Mouse (Mus musculus) mouse embryonic stem cell (cell line): ENCODE measurements around the gene Tnfrsf13b.
"Not testable (repeated sequence)": the region's sequence is repeated elsewhere in the genome, so short reads cannot be mapped to it uniquely, and the experiment has no call there.

Experiments
- in situ Hi-C, 2 experiments: fragments of 300-500 bp; cut with MboI; formaldehyde crosslinking; loops; 1 replicate in 1 of 2; 3 replicates in 1 of 2; pipeline ENCODE4 v1.14.3; 2019 to 2020; ENCODE audit warnings: low sequenced_read_pairs in 2 of 2, low pct_unique_long_range_greater_than_20kb in 1 of 2, mixed read lengths in 1 of 2; ENCODE audit not compliant: unreplicated experiment in 1 of 2

The Tnfrsf13b gene

DNA sequence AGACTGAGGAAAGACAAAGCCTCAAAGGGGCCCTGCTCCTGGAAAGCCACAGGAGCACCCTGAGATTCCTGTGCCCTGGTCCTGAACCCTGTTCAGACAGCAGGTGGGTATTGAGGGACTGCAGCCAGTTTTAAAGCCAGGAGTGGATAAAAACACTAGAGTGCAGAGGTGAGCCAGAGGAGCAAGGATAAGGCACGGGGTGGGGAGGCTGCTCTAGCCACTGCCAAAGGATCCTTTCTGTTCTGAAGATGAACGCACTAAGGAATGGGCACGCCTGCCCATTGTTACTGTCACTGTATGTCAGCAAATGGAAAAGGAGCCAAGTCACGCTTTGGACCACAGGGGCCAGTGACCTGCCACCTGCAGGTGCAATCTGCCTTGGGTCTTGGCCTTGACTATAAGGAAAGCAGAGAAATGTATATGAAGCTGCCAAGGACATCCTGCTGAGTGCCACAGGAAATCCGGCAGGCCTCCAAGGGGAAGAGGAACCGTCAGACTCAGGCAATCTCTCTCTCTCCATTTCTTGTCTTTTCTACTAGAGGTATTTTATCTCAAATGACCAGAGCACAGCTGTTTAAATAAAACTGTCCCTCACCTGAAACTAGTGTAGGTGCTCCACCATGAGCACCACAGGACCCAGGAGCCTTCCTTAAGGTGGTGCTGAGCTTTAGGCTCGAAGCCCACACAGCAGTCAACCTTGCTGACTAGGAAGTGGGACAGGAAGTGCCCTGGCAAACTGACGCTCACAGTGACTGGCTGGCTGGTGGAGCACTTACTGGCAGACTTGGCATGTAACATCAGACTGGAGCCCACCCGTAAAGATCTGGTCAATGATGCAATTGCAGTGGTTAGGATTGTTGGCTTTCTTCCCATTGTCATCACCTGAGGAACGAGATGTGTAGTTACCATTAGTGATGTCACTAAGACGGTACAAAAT, 33.5 kb downstream of the Tnfrsf13b start:
- in situ Hi-C loops: no loop called here

DNA sequence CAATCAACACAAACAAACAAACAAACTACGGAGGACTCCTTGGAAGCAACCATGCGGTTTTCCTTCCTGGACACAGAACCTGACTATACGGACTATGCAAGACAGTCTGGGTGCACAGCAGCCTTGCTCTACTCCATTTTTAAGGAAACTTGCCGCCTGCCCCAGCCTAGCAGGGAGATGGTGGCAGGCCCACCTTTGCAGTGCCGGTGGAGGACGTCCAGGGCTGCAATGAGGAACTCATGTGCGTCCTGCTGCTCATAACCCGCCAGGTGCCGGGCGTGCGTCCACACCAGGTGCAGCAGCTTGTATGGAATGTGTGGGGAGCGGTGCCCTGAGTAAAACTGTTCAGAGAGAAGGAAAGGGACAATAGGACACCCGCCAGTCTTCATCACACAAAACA, 34.6 kb downstream of the Tnfrsf13b start:
- in situ Hi-C loops: no loop called here

- in situ Hi-C loops: no loop called here
These were observed 36.2 kb downstream of the Tnfrsf13b start for GRCm38 (mm10) chr11:61162776-61163175.

DNA sequence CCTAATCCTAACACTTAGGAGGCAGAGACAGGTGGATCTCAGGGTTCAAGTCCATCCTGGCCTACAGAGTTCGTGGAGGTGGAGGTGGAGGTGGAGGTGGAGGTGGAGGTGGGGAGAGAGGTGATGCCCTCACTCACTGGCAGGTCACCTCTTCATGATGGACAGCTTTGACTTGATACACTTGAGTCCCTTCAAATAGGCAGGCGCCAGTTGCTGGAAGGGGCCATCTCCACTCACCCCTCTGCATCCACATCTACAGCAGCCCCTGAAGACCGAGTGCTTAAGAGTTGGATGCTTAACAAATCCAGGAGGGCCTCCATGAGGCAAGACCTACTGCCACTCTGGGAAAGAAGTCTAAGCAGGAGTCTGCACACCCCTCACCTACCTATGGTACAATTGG, 36.8 kb downstream of the Tnfrsf13b start:
- in situ Hi-C loops: no loop called here

DNA sequence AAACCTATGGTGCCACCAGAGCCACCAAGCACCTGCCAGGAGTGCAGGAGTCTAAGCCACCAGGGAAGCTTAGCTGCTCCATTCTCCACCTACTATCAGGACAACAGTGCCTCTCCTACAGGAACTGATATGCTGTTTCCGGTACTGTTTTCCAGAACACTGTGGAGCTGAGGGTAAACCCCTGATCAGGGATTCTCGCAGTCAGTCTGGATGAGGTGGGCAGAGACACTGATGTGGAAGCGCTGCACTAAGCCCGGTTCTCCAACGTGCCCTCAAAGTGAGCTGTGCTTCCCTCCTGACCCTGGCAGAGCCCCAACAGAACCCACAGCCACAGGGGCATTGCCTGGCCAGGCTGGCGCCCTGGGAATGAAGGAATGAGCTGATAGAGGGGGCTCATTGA, 37.8 kb downstream of the Tnfrsf13b start:
- in situ Hi-C loops: no loop called here

DNA sequence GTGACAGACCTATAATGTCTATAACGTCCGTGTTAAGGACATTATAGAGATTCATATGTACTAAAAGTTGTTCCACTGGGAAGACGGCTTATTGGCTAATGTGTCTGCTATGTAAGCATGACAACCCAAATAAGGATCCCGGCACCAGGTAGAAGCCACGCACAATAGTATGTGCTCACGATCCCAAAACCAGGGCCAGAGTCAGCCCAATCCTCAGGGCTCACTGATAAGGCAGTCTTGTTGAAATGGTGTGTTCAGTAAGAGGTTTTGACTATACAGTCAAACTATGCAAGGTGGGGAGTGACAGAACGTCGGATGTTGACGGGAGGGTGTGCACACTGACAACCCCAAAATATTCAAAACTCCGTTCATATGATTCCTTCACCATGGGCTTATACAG, 38.3 kb downstream of the Tnfrsf13b start:
- in situ Hi-C loops: no loop called here

DNA sequence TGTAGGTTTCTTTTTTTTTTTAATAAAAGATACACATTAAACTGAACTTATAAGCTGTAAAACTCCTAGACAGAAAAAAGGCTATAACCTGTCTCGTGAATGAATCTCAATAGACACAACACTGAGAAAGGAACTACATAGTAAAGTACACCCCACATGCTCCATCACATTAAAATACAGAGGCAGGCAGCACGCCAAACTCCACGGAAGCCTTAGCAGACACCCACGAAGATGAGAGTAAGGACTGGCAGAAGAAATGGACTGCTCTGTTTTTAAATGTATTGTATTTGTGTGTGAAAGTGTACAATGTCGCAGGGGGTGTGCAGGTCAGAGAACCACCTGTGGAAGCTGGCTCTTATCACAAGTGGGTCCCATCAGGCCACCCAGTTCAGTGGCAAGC, 43.6 kb downstream of the Tnfrsf13b start:
- in situ Hi-C loops: no loop called here

- in situ Hi-C loops: not testable (repeated sequence)
These were observed 46.9 kb downstream of the Tnfrsf13b start for GRCm38 (mm10) chr11:61173477-61173876.

DNA sequence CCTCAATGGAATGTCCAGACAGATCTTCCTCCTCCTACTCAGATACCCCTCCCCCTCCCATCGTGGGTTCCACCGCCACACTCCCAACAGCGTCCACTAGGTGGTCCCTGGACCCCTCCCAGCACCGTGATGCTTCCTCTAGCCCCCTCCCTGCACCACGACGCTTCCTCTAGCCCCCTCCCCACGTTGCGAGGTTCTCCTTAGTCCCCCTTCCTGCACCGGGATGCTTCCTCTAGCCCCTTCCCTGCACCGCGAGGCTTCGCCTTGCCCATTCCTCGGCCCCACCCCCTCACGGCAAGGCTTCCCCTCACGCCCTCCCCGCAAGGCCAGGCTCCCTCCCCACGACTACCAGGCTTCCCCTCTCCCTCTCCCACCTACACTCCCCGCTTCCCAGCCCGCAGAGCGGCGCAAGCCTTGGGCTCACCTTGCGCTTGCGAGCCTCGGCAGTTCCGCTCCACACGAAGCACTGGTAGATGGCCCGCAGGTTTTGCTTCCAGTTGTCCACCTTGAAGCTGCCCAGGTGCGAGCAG, 47.8 kb downstream of the Tnfrsf13b start:
- in situ Hi-C loops: no loop called here

DNA sequence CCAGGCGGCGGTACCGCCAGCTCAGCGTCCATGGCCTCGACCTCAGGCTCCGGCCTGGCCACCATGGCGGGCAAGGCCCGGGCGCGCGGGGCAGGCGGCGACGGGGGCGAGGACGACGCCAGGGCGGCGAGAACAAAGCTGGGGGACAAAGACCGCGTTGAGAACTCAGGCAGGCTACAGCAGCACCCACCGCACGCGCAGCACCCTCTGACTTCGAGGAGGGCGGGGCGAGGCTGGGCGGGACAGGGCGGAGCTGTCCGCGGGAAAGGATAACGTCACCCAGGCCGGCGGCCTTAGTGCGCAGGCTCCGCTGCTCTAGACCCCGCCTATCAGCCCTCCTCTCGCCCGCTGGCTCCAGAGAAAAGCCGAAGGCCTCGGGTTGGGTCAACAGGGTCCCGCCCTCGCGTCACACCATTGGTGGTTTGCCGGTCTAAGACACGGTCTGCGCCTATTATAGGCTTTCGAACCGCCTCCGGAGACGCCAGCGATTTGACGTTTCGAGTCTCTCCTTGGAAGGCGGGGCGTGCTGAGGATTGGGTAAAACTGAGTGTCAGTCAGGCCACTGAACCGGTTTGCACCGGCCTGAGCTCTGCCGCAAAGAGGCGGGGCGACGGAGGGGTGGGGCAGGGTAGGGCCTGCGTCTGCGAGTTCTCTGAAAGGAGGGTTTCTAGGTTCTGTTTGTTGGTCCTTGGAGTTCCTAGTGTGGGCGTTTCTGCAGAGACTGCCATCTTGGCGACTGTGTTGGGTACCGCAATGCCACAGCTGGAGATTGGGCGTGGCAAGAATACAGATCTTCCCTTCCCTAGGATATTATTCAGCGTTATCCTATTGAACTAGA, 48.5 kb downstream of the Tnfrsf13b start, which contains the start of gene Usp22:
TSS of gene Usp22 (minus strand) at position 235 of the 838 bp plus-strand sequence.
- in situ Hi-C loops: no loop called here

DNA sequence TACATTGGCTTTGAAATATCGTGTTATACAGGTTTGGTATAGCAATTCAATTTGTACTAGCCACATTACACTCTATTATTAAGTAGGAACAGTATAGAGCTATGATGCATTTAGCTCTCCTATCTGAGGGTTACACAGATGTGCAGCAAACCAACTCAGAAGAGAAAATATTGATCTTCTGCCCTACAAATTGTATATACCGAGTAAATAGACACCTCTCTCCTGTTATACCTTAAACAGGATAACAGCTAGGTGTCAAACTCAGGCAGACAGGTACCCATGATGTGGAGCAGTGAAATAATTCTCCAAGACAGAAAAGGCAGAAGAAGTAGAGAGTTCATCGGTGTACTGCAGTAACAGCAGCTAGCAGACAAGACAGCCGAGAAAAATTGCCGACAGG, 49.2 kb downstream of the Tnfrsf13b start:
- in situ Hi-C loops: no loop called here

- in situ Hi-C loops: no loop called here
These were observed 49.8 kb downstream of the Tnfrsf13b start for GRCm38 (mm10) chr11:61176321-61176720.

- in situ Hi-C loops: no loop called here
These were observed 53.8 kb downstream of the Tnfrsf13b start for GRCm38 (mm10) chr11:61180361-61180760.

DNA sequence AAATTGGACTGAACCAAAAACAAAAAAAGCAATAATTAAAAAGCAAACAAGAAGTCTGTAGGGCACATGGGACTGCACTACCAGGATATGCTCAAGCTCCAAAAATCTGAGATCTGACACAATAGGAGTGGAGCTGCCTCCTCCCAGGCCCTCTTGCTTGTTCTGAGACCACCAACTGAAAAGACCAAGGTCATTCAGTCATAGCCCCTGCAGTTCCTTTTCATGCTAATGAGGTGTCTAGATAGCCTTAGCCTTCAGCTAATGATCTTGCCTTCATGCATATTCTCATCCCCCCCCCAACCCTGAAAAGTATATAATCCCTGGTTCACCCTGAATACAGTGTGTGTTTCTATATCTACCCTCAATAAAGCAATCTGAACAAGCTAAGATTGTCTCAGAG, 55.1 kb downstream of the Tnfrsf13b start:
- in situ Hi-C loops: no loop called here

DNA sequence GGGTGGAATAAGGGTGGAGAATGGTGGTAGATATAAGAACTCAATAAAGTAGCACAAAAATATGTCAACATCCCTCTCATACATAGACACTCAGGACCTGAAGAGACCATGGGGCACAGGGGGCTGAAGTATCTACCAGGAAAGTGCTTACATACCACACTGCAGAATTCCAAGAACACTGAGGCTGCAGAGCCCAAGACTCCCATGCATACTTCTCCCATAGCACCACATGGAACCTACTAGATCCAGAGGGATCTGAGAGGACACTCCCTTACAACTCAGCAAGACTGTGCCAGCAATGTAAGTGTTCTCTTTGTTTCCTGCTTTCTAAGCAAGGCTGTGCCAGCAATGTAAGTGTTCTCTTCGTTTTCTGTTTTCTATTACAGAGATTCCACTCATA, 57.3 kb downstream of the Tnfrsf13b start:
- in situ Hi-C loops: no loop called here

GRCm38 (mm10) chr11:61190776-61191175, 64.2 kb downstream of the Tnfrsf13b start:
- in situ Hi-C loops: loop anchor here in 1 of 2 experiments (5.0 kb wide), 1 partner anchor 222 kb away; no protein-coding TSS in a partner anchor

- in situ Hi-C loops: loop anchor here in 1 of 2 experiments (5.0 kb wide), 1 partner anchor 220 kb away; no protein-coding TSS in a partner anchor
These were observed 65.6 kb downstream of the Tnfrsf13b start for GRCm38 (mm10) chr11:61192123-61192522.

GRCm38 (mm10) chr11:61192779-61193178, 66.2 kb downstream of the Tnfrsf13b start:
- in situ Hi-C loops: loop anchor here in 1 of 2 experiments (5.0 kb wide), 1 partner anchor 220 kb away; no protein-coding TSS in a partner anchor

DNA sequence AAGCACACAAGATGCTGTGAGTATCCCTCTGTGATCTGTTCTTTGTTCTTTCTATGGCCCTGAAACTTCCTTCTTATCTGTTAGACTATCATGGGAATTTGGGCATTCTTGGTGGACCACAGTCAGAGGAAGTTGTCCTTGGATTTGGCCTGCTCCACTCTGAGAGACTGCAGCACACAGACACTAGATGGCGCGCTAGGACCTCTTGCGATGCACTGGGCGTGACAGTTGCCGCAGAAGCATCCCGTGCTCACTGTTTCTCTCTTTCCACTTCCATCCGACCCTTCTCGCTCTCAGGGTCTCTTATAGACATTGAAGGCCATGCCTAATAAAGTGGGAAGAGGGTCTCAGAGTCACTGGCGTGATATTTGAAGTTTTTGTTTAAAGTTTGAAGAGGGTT, 66.8 kb downstream of the Tnfrsf13b start:
- in situ Hi-C loops: loop anchor here in 1 of 2 experiments (5.0 kb wide), 1 partner anchor 219 kb away; no protein-coding TSS in a partner anchor
